Comparison of ENCODE assay signal across 9 mouse cellular contexts in genomic region chr7:115366910-115367309, GRCm38 (mm10).
DNase-seq lines count a peak whose midpoint lies in the region; ATAC-seq and TF ChIP-seq lines count a peak whose summit lies in the region.
"Had no signal": no experiment of that assay in that cellular context is flagged by ENCODE, and none has a peak within 500 bp of the region (broad histone marks: within the 10 kb centered on the region; RNA-seq: fewer than 3 reads in every experiment).

No protein-coding gene starts in this region.

- H3K4me2 ChIP-seq in heart, embryonic 15.5 days: no peak overlapping the region
- no peak overlapping the region for H3K4me2 ChIP-seq in midbrain, embryonic 13.5 days (replicated peaks)
- H3K4me2 ChIP-seq: stomach, embryonic 15.5 days had no signal

- WGBS in heart, embryonic 15.5 days: 44% methylated on average over 5 of the region's 5 CpGs
- 37% methylated on average over 5 of the region's 5 CpGs for WGBS in midbrain, embryonic 13.5 days

- peak; percentile 79 for TF ChIP-seq CTCF in left cerebral cortex, adult 2 months (IDR thresholded peaks at IDR 0.05)

- intact Hi-C loops in left cerebral cortex, adult 2 months (cut with DNase I): loop anchor here (2.0 to 10.0 kb wide), 3 partner anchors 125 to 674 kb away; no protein-coding TSS in a partner anchor

- H3K4me3 ChIP-seq in heart, embryonic 15.5 days: no peak overlapping the region
- H3K4me3 ChIP-seq in left cerebral cortex, adult 2 months: no peak overlapping the region
- no peak overlapping the region for H3K4me3 ChIP-seq in midbrain, embryonic 13.5 days (replicated peaks)
- H3K4me3 ChIP-seq: stomach, embryonic 15.5 days had no signal

- peaks cover 8% of the 10 kb centered on the region for H3K4me1 ChIP-seq in heart, embryonic 15.5 days (replicated peaks)
- peaks cover 3% of the 10 kb centered on the region; the same call in 1 of the 2 replicates for H3K4me1 ChIP-seq in midbrain, embryonic 13.5 days (replicated peaks)
- H3K4me1 ChIP-seq: stomach, embryonic 15.5 days had no signal

- H3K27me3 ChIP-seq in heart, embryonic 15.5 days: no peaks in the 10 kb centered on the region
- H3K27me3 ChIP-seq in midbrain, embryonic 13.5 days: no peaks in the 10 kb centered on the region; the same call in 1 of the 2 replicates
- H3K27me3 ChIP-seq: stomach, embryonic 15.5 days had no signal

- H3K36me3 ChIP-seq in heart, embryonic 15.5 days: no peaks in the 10 kb centered on the region
- H3K36me3 ChIP-seq in midbrain, embryonic 13.5 days: no peaks in the 10 kb centered on the region
- H3K36me3 ChIP-seq: stomach, embryonic 15.5 days had no signal

- no peak overlapping the region for H3K27ac ChIP-seq in heart, embryonic 15.5 days
- no peak overlapping the region for H3K27ac ChIP-seq in left cerebral cortex, adult 2 months
- no peak overlapping the region for H3K27ac ChIP-seq in midbrain, embryonic 13.5 days
- H3K27ac ChIP-seq: stomach, embryonic 15.5 days had no signal

- no peak for ATAC-seq in CD4-positive, CD25-positive, alpha-beta regulatory T cell, adult 4 months
- peak; percentile 12; the same call in 1 of the 2 replicates for ATAC-seq in heart, embryonic 15.5 days (replicated peaks; ENCODE audit: insufficient number of reproducible peaks, insufficient read depth, low FRiP score, low read depth)
- ATAC-seq in midbrain, embryonic 13.5 days: 0 out of 2 replicates have a peak, but pooled peaks have one; percentile 53

- no peak overlapping the region for H3K9ac ChIP-seq in heart, embryonic 15.5 days
- H3K9ac ChIP-seq in midbrain, embryonic 13.5 days (replicated peaks): no peak overlapping the region
- H3K9ac ChIP-seq: stomach, embryonic 15.5 days had no signal

- DNase-seq in CD4-positive, CD25-positive, alpha-beta regulatory T cell, adult 2 months (ENCODE audit: low read depth, low spot score): peak; percentile 18
- peak; percentile 29 for DNase-seq in WW6 (ENCODE audit: low read depth, low spot score)
- peak; percentile 79 for DNase-seq in embryo, embryonic 10 days (ENCODE audit: low spot score)
- DNase-seq in left cerebral cortex, adult 2 months (ENCODE audit: extremely low spot score in 1 of 2, low spot score in 2 of 2): peak; percentile 39 to 62
- DNase-seq in thymus, postnatal 10 days (ENCODE audit: low spot score in 2 of 2): peak; percentile 40 to 78

- H3K9me3 ChIP-seq in heart, embryonic 15.5 days (replicated peaks): no peaks in the 10 kb centered on the region
- no peaks in the 10 kb centered on the region for H3K9me3 ChIP-seq in midbrain, embryonic 13.5 days
- H3K9me3 ChIP-seq: stomach, embryonic 15.5 days had no signal

Comparison
In these comparisons a context has a peak if more than half of its experiments do, and no peak if none do; other contexts are left out.
1. DNase-seq: peak in every context shown above with its lines; median percentile 79 in embryo, embryonic 10 days; 59 in thymus, postnatal 10 days; 50 in left cerebral cortex, adult 2 months; 29 in WW6; 18 in CD4-positive, CD25-positive, alpha-beta regulatory T cell, adult 2 months.